Mouse (Mus musculus): ENCODE results near the gene Cog1.

GRCm38 (mm10) chr11:113699643-113700042 is 50.7 kb downstream of the Cog1 start:
- TF ChIP-seq TAL1 (IDR thresholded peaks at IDR 0.05; ENCODE audit: low read length) (no peak), GATA1 (IDR thresholded peaks at IDR 0.05; ENCODE audit: low read length) (no peak)
